ENCODE assay signal across 8 mouse cellular contexts in genomic region chr12:108275508-108275890, GRCm38 (mm10). TPM values are rescaled to one million over a fixed set of nuclear protein-coding genes. Genes with fewer than 3 reads are reported as not detected.
A peak's percentile ranks its signal among the peaks of the same experiment; 100 is the strongest.
DNase-seq lines count a peak whose midpoint lies in the region; ATAC-seq and TF ChIP-seq lines count a peak whose summit lies in the region.

No protein-coding gene starts in this region.

- 0 out of 2 replicates have a peak, but pooled peaks have one; percentile 41 for TF ChIP-seq EP300 in lung, postnatal 0 days (IDR thresholded peaks at IDR 0.05)

- in situ Hi-C loops in Patski (cut with MboI; ENCODE audit: low pct_unique_long_range_greater_than_20kb) = no loop called here

- peak; percentile 77 for DNase-seq in Patski (ENCODE audit: low read depth, low spot score)
- DNase-seq in cerebellum, adult 9-11 months = peak; percentile 99
- DNase-seq in frontal cortex, postnatal 14 days (ENCODE audit: low spot score in 2 of 2) = peak; percentile 95
- peak; percentile 97 to 99 for DNase-seq in layer of hippocampus, postnatal 10 days (ENCODE audit: low spot score in 2 of 2)
- DNase-seq in lung, postnatal 0 days (ENCODE audit: low spot score) = peak; percentile 97
- peak; percentile 90 for DNase-seq in ovary, postnatal 10 days (ENCODE audit: low spot score)
- DNase-seq in thymus, postnatal 0 days (ENCODE audit: low spot score) = peak; percentile 99

- H3K4me1 ChIP-seq in hindbrain, embryonic 12.5 days = peaks cover 71% of the 10 kb centered on the region
- H3K4me1 ChIP-seq in lung, postnatal 0 days (ENCODE audit: insufficient read depth, low read depth, low read length) = peaks cover 21% of the 10 kb centered on the region

- H3K4me2 ChIP-seq in hindbrain, embryonic 12.5 days (replicated peaks) = peak overlapping the region; percentile 94
- peak overlapping the region; percentile 98 for H3K4me2 ChIP-seq in lung, postnatal 0 days (replicated peaks; ENCODE audit: low read depth, low read length)

- WGBS in hindbrain, embryonic 12.5 days = 1% methylated on average over 29 of the region's 37 CpGs
- WGBS in lung, postnatal 0 days = 2% methylated on average over 16 of the region's 37 CpGs

- H3K27ac ChIP-seq in hindbrain, embryonic 12.5 days = peak overlapping the region; percentile 98
- H3K27ac ChIP-seq in lung, postnatal 0 days (ENCODE audit: low read length) = peak overlapping the region; percentile 91

- H3K9ac ChIP-seq in hindbrain, embryonic 12.5 days = peak overlapping the region; percentile 85
- peak overlapping the region; percentile 66 for H3K9ac ChIP-seq in lung, postnatal 0 days (replicated peaks; ENCODE audit: low read depth)

- no peaks in the 10 kb centered on the region for H3K36me3 ChIP-seq in hindbrain, embryonic 12.5 days
- no peaks in the 10 kb centered on the region for H3K36me3 ChIP-seq in lung, postnatal 0 days (ENCODE audit: insufficient read depth, low read length)

- no peaks in the 10 kb centered on the region for H3K27me3 ChIP-seq in Patski
- H3K27me3 ChIP-seq in hindbrain, embryonic 12.5 days = no peaks in the 10 kb centered on the region
- H3K27me3 ChIP-seq in lung, postnatal 0 days (replicated peaks; ENCODE audit: insufficient read depth, low read length) = no peaks in the 10 kb centered on the region

- H3K4me3 ChIP-seq in hindbrain, embryonic 12.5 days = peak overlapping the region; percentile 87
- peak overlapping the region; percentile 69 for H3K4me3 ChIP-seq in lung, postnatal 0 days (ENCODE audit: low read depth, low read length)

- peak; percentile 86 for ATAC-seq in Patski
- peak; percentile 93 for ATAC-seq in hindbrain, embryonic 12.5 days (ENCODE audit: low FRiP score)
- ATAC-seq in lung, postnatal 0 days = peak; percentile 95

- CTCF ChIA-PET in Patski (lab: Charles Lee) = interaction anchor here (1.5 to 2.2 kb wide), 2 partner anchors 18 to 58 kb away, joined by 3 to 4 read pairs; no protein-coding TSS in a partner anchor

- POLR2A ChIA-PET in Patski (lab: Charles Lee) = interaction anchor here (1.5 kb wide), 1 partner anchor 10 kb away, joined by 5 read pairs; no protein-coding TSS in a partner anchor

- no peak for TF ChIP-seq CTCF in Patski (IDR thresholded peaks at IDR 0.05)
- TF ChIP-seq CTCF in lung, postnatal 0 days (IDR thresholded peaks at IDR 0.05) = no peak

- no peaks in the 10 kb centered on the region for H3K9me3 ChIP-seq in hindbrain, embryonic 12.5 days (replicated peaks)
- H3K9me3 ChIP-seq in lung, postnatal 0 days (ENCODE audit: low read length) = no peaks in the 10 kb centered on the region

RNA-seq across cellular contexts. Expression of gene Ccdc85c, which starts 0.3 kb away (rescaled TPM):
- 25.4 TPM for polyA plus RNA-seq in Patski (2021)
- 15.2 and 16.3 TPM in 2 replicates for polyA plus RNA-seq in hindbrain, embryonic 12.5 days (2016; fragmentation: Nextera tagmentation; extraction: Ambion mirVana)
- 10 to 100 TPM; 58.6 to 62.9 TPM for total RNA-seq in layer of hippocampus, postnatal 10 days (2021)
- polyA plus RNA-seq in lung, postnatal 0 days (2015; fragmentation: Nextera tagmentation; extraction: Ambion mirVana) = 4.1 and 4.5 TPM in 2 replicates
- polyA plus RNA-seq in thymus, postnatal 0 days (2015; fragmentation: Nextera tagmentation; extraction: Ambion mirVana) = 11.3 and 13.6 TPM in 2 replicates

RNA-seq across cellular contexts. Expression of gene Hhipl1, which starts 30.6 kb away (rescaled TPM):
- polyA plus RNA-seq in Patski (2021) = 2.7 TPM
- 2.4 and 2.7 TPM in 2 replicates for polyA plus RNA-seq in hindbrain, embryonic 12.5 days (2016; fragmentation: Nextera tagmentation; extraction: Ambion mirVana)
- 1 to 10 TPM; 6.3 to 7.4 TPM for total RNA-seq in layer of hippocampus, postnatal 10 days (2021)
- 0.35 and 0.57 TPM in 2 replicates for polyA plus RNA-seq in lung, postnatal 0 days (2015; fragmentation: Nextera tagmentation; extraction: Ambion mirVana)
- polyA plus RNA-seq in thymus, postnatal 0 days (2015; fragmentation: Nextera tagmentation; extraction: Ambion mirVana) = 0.05 TPM in 2 replicates

RNA-seq across cellular contexts. Expression of gene Cyp46a1, which starts 58.7 kb away (rescaled TPM):
- polyA plus RNA-seq in Patski (2021) = 16.6 TPM
- polyA plus RNA-seq in hindbrain, embryonic 12.5 days (2016; fragmentation: Nextera tagmentation; extraction: Ambion mirVana) = 14.2 and 15.6 TPM in 2 replicates
- total RNA-seq in layer of hippocampus, postnatal 10 days (2021) = 100 to 1,000 TPM in 1 of 2 experiments, 10 to 100 TPM in 1; 89.7 to 103 TPM
- polyA plus RNA-seq in lung, postnatal 0 days (2015; fragmentation: Nextera tagmentation; extraction: Ambion mirVana) = 1.0 and 1.3 TPM in 2 replicates
- polyA plus RNA-seq in thymus, postnatal 0 days (2015; fragmentation: Nextera tagmentation; extraction: Ambion mirVana) = 0.36 TPM in 1 of 2 replicates, not detected in the other

Comparison
In these comparisons a context has a peak if more than half of its experiments do, and no peak if none do; other contexts are left out.
1. Peak in every context shown above with its lines: DNase-seq, ATAC-seq, H3K4me3 ChIP-seq and H3K27ac ChIP-seq.